Mouse (Mus musculus) T-helper 2 cell (primary cell): ENCODE measurements at regions not wholly inside any gene's neighbourhood (a gene's known extent, or its start where the extent isn't known, plus 50 kb on each side); places are given as distances from the start of the nearest gene placed in this dataset.

Experiments
- in situ Hi-C: fragments of 300-600 bp; cut with MboI, MseI; formaldehyde crosslinking; loops from one replicate; pipeline ENCODE4 v1.15.1; 2025; ENCODE audit warnings: high pct_unique_total_duplicates

DNA sequence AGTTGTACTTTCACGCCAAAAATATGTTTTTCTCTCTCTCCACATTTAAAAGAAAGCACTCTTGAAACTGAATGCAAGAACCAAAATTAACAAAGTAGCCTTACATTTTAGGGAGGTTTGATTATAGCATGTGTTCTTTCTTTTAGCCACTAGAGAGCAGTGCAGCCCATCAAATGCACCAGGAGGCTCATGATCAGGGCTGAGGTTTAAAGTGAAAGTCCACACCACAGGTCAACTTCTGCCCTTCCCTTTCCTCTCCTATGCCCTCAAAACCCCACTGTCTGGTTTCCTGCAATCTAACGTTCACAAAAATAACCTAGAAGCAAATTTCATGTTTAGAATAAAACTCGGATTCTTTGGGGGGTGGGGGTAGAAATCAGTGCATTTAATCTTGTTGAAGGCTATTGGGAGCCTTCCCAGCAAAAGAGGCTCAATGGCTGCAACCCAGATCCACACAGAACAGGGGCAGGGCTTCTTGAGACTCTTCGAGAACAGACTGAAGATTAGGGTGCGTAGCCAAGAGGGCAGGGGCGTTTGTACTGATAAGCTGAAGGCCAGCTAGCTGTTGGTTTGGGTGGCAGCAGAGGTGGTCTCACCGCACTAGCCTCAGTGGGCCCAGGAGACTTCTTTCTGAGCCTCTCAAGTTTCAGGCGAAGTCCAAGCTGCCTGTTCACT is 59.3 kb upstream of the Zfp770 start:
- in situ Hi-C loops = loop anchor here (25.0 kb wide), 1 partner anchor 1852 kb away; no protein-coding TSS in a partner anchor

GRCm38 (mm10) chr2:114259539-114259938 is 58.3 kb upstream of the Zfp770 start:
- in situ Hi-C loops = loop anchor here (25.0 kb wide), 1 partner anchor 1853 kb away; no protein-coding TSS in a partner anchor
